Mouse (Mus musculus): ENCODE data around the gene Anxa1. TPM values are rescaled to one million over a fixed set of nuclear protein-coding genes. Genes with fewer than 3 reads are reported as not detected.

Anxa1 gene
- total RNA-seq, 2 experiments from 2014 or later: 239 to 534 TPM

GRCm38 (mm10) chr19:20386296-20386695 is 4.4 kb downstream of the Anxa1 start:
- ATAC-seq (replicated peaks; ENCODE audit: poor library complexity, severe bottlenecking): peak; percentile 36

- ATAC-seq (replicated peaks; ENCODE audit: poor library complexity, severe bottlenecking): no peak
These were observed 5.1 kb downstream of the Anxa1 start for GRCm38 (mm10) chr19:20385645-20386044.

GRCm38 (mm10) chr19:20381207-20381752 is 9.5 kb downstream of the Anxa1 start:
- no peak for ATAC-seq (replicated peaks; ENCODE audit: poor library complexity, severe bottlenecking)

GRCm38 (mm10) chr19:20370175-20370574 is 20.6 kb downstream of the Anxa1 start:
- ATAC-seq (replicated peaks; ENCODE audit: poor library complexity, severe bottlenecking): no peak

GRCm38 (mm10) chr19:20366571-20366970 is 24.2 kb downstream of the Anxa1 start:
- no peak for ATAC-seq (replicated peaks; ENCODE audit: poor library complexity, severe bottlenecking)

- ATAC-seq (replicated peaks; ENCODE audit: poor library complexity, severe bottlenecking): no peak
These were observed 24.7 kb downstream of the Anxa1 start for GRCm38 (mm10) chr19:20366010-20366409.

GRCm38 (mm10) chr19:20365364-20365763 is 25.4 kb downstream of the Anxa1 start:
- ATAC-seq (replicated peaks; ENCODE audit: poor library complexity, severe bottlenecking): no peak

GRCm38 (mm10) chr19:20364931-20365330 is 25.8 kb downstream of the Anxa1 start:
- ATAC-seq (replicated peaks; ENCODE audit: poor library complexity, severe bottlenecking): peak; percentile 40

- ATAC-seq (replicated peaks; ENCODE audit: poor library complexity, severe bottlenecking): peak; percentile 91
These were observed 27.5 kb downstream of the Anxa1 start for GRCm38 (mm10) chr19:20363221-20363620.

- ATAC-seq (replicated peaks; ENCODE audit: poor library complexity, severe bottlenecking): peak; percentile 89
These were observed 28.7 kb downstream of the Anxa1 start for GRCm38 (mm10) chr19:20361917-20362577.

- ATAC-seq (replicated peaks; ENCODE audit: poor library complexity, severe bottlenecking): no peak
These were observed 32.1 kb downstream of the Anxa1 start for GRCm38 (mm10) chr19:20358679-20359078.

- ATAC-seq (replicated peaks; ENCODE audit: poor library complexity, severe bottlenecking): peak; percentile 93
These were observed 45.3 kb downstream of the Anxa1 start for GRCm38 (mm10) chr19:20345317-20345917.

- peak; percentile 59; the same call in 1 of the 2 replicates for ATAC-seq (replicated peaks; ENCODE audit: poor library complexity, severe bottlenecking)
These were observed 46.0 kb downstream of the Anxa1 start for GRCm38 (mm10) chr19:20344511-20345316.

- ATAC-seq (replicated peaks; ENCODE audit: poor library complexity, severe bottlenecking): no peak
These were observed 46.7 kb downstream of the Anxa1 start for GRCm38 (mm10) chr19:20344052-20344451.

Other genes with a start within 250 kb of the Anxa1 start
- gene Aldh1a1, start 101.8 kb upstream of the Anxa1 start, total RNA-seq (2014; fragmentation: Nextera tagmentation): 0.11 TPM in 1 of 2 replicates, not detected in the other
- gene Aldh1a1, start 101.8 kb upstream of the Anxa1 start, total RNA-seq (2017): 0.15 and 1.9 TPM in 2 replicates